Mouse (Mus musculus) kidney, adult 8-10 months (tissue): ENCODE measurements at regions not wholly inside any gene's neighbourhood (a gene's known extent, or its start where the extent isn't known, plus 50 kb on each side); places are given as distances from the start of the nearest gene placed in this dataset.

Source experiments
- DNase-seq, 2 experiments: peaks; one replicate each; pipeline ENCODE4 v3.0.0; 2022

GRCm38 (mm10) chr15:69165482-69165801 is 2664.7 kb upstream of the Lrrc6 start:
- DNase-seq: no peak

GRCm38 (mm10) chr15:69164581-69165481 is 2664.1 kb upstream of the Lrrc6 start:
- DNase-seq: peak in 1 of 2 experiments; percentile 16

- DNase-seq: no peak
These were observed 2660.3 kb upstream of the Lrrc6 start for GRCm38 (mm10) chr15:69161036-69161435.

- no peak for DNase-seq
These were observed 2657.4 kb upstream of the Lrrc6 start for GRCm38 (mm10) chr15:69158124-69158523.
